Mouse (Mus musculus) embryonic facial prominence, embryonic 10.5 days (tissue): ENCODE measurements around the gene Lrrc27. TPM values are rescaled to one million over a fixed set of nuclear protein-coding genes. Genes with fewer than 3 reads are reported as not detected.

Experiments used
- polyA plus RNA-seq: library from polyadenylated mRNA; unstranded; fragments of >200 nt; fragmentation: Nextera tagmentation; extraction: Ambion mirVana; gene quantifications from 2 replicates; pipeline ENCODE4 v1.2.1, GENCODE M21; 2016

The Lrrc27 gene
- polyA plus RNA-seq, 1 experiment from 2014 or later = 4.6 TPM

Other genes with a start within 250 kb of the Lrrc27 start
- gene Dpysl4, start 127.0 kb upstream of the Lrrc27 start, polyA plus RNA-seq = 63.8 and 64.4 TPM in 2 replicates
- gene Stk32c, start 319 bp downstream of the Lrrc27 start, polyA plus RNA-seq = 0.10 and 0.12 TPM in 2 replicates
- gene Pwwp2b, start 35.5 kb downstream of the Lrrc27 start, polyA plus RNA-seq = 7.1 and 7.6 TPM in 2 replicates
- gene Inpp5a, start 176.1 kb downstream of the Lrrc27 start, polyA plus RNA-seq = 15.6 and 16.8 TPM in 2 replicates